8 mouse cellular contexts compared by ENCODE assay signal in the genomic region with DNA sequence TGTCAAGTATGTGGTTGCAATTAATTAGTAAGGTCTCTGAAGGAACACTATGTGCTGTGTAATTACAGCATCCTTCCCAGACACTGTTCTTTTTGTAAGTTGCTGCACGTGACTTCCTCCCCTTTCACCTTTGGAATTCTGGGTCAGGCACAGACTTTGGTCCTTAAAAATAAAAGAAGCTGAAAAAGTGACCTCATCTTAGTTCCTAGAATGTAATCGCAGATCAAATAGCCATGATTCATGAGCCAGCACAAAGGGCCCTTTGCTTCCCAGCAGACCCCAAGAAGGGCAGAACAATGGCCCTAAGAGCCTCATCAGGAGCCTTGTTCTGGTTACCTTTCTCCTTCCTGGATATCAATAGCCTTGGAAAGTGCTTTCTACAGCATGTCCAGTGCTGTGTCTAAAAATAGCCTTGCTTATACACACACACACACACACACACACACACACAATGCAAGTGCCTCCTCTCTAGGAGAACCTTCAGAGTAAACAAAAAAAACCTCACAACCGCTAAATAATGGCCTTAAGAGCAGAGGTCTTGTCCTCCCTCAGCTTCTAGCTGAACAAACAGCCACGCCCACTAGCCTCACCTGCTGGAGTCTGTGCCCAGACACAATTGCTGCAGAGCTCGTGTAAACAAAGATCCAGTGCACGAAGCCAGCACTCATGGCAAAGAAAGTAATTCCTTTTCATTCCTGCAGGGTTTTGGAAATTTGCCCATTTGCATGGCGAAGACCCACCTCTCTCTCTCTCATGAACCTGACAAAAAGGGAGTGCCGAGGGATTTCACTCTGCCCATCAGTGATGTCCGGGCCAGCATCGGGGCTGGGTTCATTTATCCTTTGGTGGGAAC.
A peak's percentile ranks its signal among the peaks of the same experiment; 100 is the strongest.
DNase-seq lines count a peak whose midpoint lies in the region; ATAC-seq and TF ChIP-seq lines count a peak whose summit lies in the region.

No protein-coding gene starts in this region.

- H3K4me3 ChIP-seq in left cerebral cortex, adult 2 months = no peak overlapping the region
- H3K4me3 ChIP-seq in forebrain, embryonic 12.5 days (replicated peaks) = no peak overlapping the region
- no peak overlapping the region for H3K4me3 ChIP-seq in intestine, postnatal 0 days (ENCODE audit: low read depth, low read length)
- H3K4me3 ChIP-seq in midbrain, embryonic 14.5 days (replicated peaks; ENCODE audit: low read depth, low read length) = no peak overlapping the region

- H3K4me2 ChIP-seq in forebrain, embryonic 12.5 days = peak overlapping the region; percentile 19; the same call in 1 of the 2 replicates
- no peak overlapping the region; the same call in 1 of the 2 replicates for H3K4me2 ChIP-seq in intestine, postnatal 0 days (replicated peaks; ENCODE audit: low read depth)
- H3K4me2 ChIP-seq in midbrain, embryonic 14.5 days (ENCODE audit: low read length) = no peak overlapping the region

- no peaks in the 10 kb centered on the region for H3K9me3 ChIP-seq in forebrain, embryonic 12.5 days
- no peaks in the 10 kb centered on the region for H3K9me3 ChIP-seq in intestine, postnatal 0 days (ENCODE audit: control insufficient read depth)
- no peaks in the 10 kb centered on the region for H3K9me3 ChIP-seq in midbrain, embryonic 14.5 days (ENCODE audit: control insufficient read depth, low read length)

- TF ChIP-seq CTCF in left cerebral cortex, adult 2 months (IDR thresholded peaks at IDR 0.05) = peak; percentile 10; the same call in 1 of the 2 replicates
- peak; percentile 51 for TF ChIP-seq CTCF in intestine, postnatal 0 days (IDR thresholded peaks at IDR 0.05; ENCODE audit: low read depth)

- H3K4me1 ChIP-seq in forebrain, embryonic 12.5 days = peaks cover 31% of the 10 kb centered on the region
- peaks cover 9% of the 10 kb centered on the region; the same call in 1 of the 2 replicates for H3K4me1 ChIP-seq in intestine, postnatal 0 days (replicated peaks; ENCODE audit: control insufficient read depth, insufficient read depth, low read length)
- peaks cover 15% of the 10 kb centered on the region for H3K4me1 ChIP-seq in midbrain, embryonic 14.5 days (ENCODE audit: control insufficient read depth, insufficient read depth, low read length)

- peaks cover 3% of the 10 kb centered on the region; the same call in 1 of the 2 replicates for H3K36me3 ChIP-seq in forebrain, embryonic 12.5 days (replicated peaks)
- H3K36me3 ChIP-seq in intestine, postnatal 0 days (ENCODE audit: control insufficient read depth, insufficient read depth) = no peaks in the 10 kb centered on the region
- H3K36me3 ChIP-seq in midbrain, embryonic 14.5 days (ENCODE audit: control insufficient read depth, insufficient read depth, low read length) = no peaks in the 10 kb centered on the region

- ATAC-seq in forebrain, embryonic 12.5 days (ENCODE audit: low FRiP score) = peak; percentile 70
- peak; percentile 81 for ATAC-seq in intestine, postnatal 0 days
- peak; percentile 51 for ATAC-seq in midbrain, embryonic 14.5 days (ENCODE audit: low FRiP score, low TSS enrichment)

- no peak overlapping the region for H3K27ac ChIP-seq in left cerebral cortex, adult 2 months
- H3K27ac ChIP-seq in forebrain, embryonic 12.5 days = peak overlapping the region; percentile 71
- H3K27ac ChIP-seq in intestine, postnatal 0 days (ENCODE audit: low read depth, low read length) = peak overlapping the region; percentile 85
- peak overlapping the region; percentile 10; the same call in 1 of the 2 replicates for H3K27ac ChIP-seq in midbrain, embryonic 14.5 days (replicated peaks; ENCODE audit: low read depth, low read length)

- H3K9ac ChIP-seq in forebrain, embryonic 12.5 days = no peak overlapping the region
- H3K9ac ChIP-seq in intestine, postnatal 0 days (ENCODE audit: low read depth, low read length) = no peak overlapping the region
- H3K9ac ChIP-seq in midbrain, embryonic 14.5 days (replicated peaks; ENCODE audit: low read length) = no peak overlapping the region

- no peaks in the 10 kb centered on the region for H3K27me3 ChIP-seq in forebrain, embryonic 12.5 days
- no peaks in the 10 kb centered on the region for H3K27me3 ChIP-seq in intestine, postnatal 0 days (replicated peaks; ENCODE audit: control insufficient read depth, insufficient read depth, low read length)
- H3K27me3 ChIP-seq in midbrain, embryonic 14.5 days (ENCODE audit: control insufficient read depth, insufficient read depth, low read length) = no peaks in the 10 kb centered on the region

- no peak for DNase-seq in left cerebral cortex, adult 2 months (ENCODE audit: extremely low spot score in 1 of 2, low spot score in 2 of 2)
- no peak for DNase-seq in left cerebral cortex, adult 9 months (ENCODE audit: low spot score in 2 of 2)
- peak; percentile 64 for DNase-seq in midbrain, embryonic 14.5 days
- no peak for DNase-seq in adrenal gland, adult 8-10 months
- DNase-seq in B cell, adult 2 months = no peak
- DNase-seq in thymus, postnatal 14 days = no peak

- 14% methylated on average over 10 of the region's 10 CpGs for whole genome bisulfite sequencing in forebrain, embryonic 12.5 days
- 20% methylated on average over 10 of the region's 10 CpGs for WGBS in intestine, postnatal 0 days
- 23% methylated on average over 10 of the region's 10 CpGs for WGBS in midbrain, embryonic 14.5 days

- intact Hi-C loops in left cerebral cortex, adult 2 months (cut with DNase I) = no loop called here
